Mouse (Mus musculus) hindlimb bud, embryonic 11.5 days (tissue): ENCODE measurements at regions not wholly inside any gene's neighbourhood (a gene's known extent, or its start where the extent isn't known, plus 50 kb on each side); places are given as distances from the start of the nearest gene placed in this dataset.

Experiments
- DNase-seq: peaks from one replicate; pipeline ENCODE4 v3.0.0-alpha.2; 2012; ENCODE audit warnings: low read depth, low spot score; ENCODE audit errors: extremely low spot score

DNA sequence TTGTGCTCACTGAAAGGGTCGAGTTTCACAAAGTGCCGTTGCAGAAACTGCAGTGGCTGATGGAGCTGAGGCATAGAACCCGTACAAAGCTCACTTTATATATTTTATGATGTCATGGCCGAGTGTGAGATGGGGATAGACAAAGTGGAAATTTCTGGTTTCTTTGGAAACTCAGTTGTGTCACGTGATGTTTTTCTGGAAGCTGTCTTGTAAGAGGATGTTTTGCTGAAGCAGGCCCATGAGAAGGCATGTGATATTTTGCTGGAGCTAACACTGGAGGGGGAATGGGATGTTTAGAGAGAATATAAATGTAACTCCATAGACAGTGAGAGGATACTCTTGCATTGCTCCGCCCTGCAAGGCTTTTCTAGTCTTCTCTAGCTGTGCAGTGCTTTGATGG, 311.7 kb downstream of the Tmem132b start:
- DNase-seq = no peak

DNA sequence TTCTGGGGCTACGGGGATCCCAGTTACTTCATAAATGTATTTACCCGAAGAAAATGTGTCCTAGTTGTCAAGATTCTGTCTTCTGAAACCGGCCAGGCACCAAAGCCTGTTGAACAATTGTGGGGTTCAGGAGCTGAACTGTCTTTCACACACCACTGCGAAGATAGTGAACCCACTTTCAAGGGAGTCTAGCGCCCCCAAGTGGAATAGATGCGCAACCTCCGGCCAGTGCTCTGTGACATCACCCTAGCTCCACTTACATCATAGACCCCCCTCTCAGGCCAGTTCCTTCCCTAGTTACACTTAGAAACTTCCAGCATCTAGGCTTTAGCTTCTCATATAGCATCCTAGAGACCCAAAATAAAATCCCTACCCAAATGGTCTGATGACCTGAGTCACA, 318.1 kb downstream of the Tmem132b start:
- DNase-seq = no peak

DNA sequence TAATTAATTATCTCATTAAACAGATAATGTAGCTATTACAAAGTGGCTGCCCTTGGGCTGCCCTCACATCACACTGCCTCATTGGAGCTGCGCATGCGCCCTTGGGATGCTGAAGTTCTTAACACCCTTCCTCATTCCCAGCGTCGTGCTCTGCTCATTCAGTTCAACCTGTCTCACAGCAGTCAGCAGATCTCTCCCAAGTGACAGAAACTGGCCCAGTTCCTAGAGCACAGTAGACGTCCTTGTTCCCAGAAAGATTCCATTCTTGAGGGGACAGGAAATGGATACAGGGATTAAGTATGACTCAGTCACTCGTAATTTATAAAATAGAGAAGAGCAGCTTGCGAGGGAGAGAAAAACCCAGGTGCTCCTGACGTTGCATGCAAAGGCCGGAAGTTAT, 344.7 kb downstream of the Tmem132b start:
- DNase-seq = no peak

DNA sequence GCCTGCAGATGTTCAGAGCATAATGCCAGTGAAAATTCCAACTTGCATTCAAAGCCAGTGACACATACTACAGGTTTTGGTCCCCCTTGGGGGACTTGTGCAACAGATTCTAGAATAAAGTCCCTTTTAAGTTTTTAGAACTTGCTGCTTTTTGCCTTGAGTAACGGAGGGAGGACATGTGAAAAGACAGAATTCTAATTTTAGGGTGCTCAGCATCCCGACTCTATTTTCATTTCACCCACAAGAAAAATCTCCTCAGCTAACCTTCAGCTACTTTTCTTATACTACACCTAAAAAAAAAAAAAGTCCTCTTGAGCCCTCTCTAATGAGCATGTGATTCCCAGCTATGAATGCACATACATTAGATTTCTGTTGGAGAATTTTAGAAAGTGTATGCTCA, 357.3 kb downstream of the Tmem132b start:
- DNase-seq = no peak

DNA sequence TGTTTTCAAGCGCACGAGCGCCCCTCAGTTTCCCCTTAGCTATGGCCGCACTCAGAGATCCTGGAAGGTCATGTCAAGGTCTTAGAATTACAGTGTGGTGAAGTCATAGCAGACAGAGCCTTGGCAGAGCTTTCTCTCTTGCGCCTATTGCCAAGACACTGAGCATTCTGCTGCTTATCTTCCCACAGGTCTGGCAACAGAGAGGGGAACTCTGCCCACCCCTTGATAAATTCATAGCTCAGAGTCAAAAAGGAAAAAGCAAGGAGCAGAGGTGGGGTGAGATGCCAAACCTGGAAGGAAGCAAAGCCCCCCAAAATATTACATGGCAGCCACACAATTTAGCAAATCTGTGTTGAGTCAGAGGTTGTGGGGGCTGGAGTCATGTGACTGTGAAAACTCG, 362.3 kb downstream of the Tmem132b start:
- DNase-seq = no peak

DNA sequence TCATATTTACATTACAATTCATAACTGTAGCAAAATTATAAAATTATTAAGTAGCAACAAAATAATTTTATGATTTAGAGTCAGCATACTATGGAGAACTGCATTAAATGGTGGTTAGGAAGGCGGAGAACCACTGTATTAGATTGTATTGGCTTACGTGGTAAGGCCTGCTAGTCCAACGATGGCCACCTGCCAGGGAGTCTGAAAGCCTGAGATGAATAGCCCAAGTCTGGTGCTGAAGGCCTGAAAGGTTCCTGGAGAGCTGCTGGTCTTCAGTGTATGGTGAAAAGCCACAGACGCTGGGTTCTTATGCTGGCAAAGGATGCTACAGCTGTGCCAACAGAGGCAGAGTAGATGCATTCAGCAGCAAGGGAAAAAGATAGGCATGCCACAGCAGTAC, 370.5 kb downstream of the Tmem132b start:
- no peak for DNase-seq

DNA sequence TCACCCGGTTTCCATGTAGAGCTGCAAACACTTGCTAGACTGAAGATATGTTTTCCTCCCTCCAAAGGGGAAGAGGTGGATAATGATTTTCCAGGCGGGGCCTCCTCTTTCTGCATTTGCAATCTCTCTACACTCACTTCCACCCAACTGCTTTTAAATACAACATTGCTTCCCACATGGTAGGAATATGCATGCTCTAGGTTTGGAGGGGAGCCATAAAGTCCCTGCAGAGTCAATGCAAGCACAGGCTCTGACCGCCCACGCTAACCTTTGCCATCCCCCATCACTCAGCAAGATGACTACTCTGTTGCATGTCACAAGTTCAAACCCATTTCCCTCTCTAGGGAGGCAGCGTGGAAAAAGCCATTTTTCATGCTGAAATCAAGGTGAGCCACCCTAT, 372.9 kb downstream of the Tmem132b start:
- no peak for DNase-seq

DNA sequence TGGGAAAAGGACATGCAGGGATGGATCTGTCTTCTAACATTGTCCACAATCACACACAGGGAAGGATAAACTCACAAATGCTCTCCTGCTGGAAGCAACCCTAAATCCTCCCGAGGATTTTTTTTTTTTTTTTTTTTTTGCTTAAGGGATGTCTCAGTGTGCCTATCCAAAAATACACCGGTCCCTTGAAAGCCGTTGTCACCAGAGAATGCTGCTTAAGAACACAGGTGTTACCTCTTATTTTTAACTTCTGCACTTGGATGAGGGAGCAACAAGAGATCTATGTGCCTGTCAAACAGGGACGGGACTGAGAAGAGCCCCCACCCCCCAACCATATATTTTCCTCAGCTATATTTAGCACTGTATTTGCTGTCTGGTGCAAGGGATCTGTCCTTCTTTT, 375.8 kb downstream of the Tmem132b start:
- DNase-seq = no peak

DNA sequence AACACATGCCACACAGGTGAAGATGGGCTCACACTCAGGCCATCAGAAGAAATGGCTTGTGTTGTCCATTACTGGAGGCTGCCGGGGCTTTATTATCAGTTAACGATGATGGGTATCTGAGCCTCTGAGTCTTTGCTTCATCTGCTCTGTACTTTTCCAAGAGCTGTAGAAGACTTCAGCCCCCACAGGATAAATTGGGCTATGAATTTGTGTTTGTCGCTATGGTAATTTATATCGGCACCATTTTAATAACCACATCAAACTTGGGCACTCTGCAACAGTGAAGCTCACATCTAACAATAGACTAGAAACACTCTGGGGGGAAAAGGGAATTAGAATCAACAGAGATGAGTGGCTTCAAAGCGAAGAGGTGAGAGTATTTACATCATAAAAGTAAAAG, 376.3 kb downstream of the Tmem132b start:
- DNase-seq = no peak

DNA sequence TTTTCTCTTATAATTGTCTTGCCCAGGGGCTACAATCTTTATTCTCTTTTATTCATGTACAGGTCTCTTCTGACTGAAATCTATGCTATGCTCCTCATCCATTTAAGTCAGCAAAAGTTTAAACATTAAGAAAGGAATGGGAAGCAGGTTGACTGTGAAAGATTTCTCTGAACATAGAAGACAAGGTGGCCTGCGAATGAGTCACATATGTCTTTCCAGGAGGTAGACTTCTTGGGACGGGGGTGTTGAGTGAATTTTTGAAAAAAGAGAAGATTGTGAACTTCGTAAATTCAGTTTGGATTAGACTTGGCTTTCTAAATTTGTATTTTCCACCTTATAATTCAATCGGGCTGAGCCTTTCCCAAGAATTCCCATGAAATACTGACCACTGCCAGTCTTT, 384.3 kb downstream of the Tmem132b start:
- DNase-seq = no peak

DNA sequence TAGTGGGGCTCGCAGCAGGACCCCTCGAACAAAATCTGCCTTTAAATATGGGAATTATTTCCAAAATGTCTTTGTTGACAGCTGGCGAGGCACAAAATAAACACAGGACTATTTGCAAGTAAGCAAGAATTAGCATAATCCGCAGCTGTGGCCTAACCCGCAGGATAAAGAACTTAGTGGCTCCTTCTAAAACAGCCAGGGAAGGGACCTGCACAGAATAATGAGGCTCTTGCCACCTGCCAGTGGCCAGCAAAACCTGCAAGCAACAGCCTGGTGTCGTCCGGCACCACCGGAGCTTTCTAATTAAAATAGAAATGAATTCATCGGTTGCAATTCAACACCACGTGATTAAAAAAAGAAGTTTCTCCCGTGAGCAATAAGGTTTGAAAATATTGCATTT, 389.4 kb downstream of the Tmem132b start:
- no peak for DNase-seq

DNA sequence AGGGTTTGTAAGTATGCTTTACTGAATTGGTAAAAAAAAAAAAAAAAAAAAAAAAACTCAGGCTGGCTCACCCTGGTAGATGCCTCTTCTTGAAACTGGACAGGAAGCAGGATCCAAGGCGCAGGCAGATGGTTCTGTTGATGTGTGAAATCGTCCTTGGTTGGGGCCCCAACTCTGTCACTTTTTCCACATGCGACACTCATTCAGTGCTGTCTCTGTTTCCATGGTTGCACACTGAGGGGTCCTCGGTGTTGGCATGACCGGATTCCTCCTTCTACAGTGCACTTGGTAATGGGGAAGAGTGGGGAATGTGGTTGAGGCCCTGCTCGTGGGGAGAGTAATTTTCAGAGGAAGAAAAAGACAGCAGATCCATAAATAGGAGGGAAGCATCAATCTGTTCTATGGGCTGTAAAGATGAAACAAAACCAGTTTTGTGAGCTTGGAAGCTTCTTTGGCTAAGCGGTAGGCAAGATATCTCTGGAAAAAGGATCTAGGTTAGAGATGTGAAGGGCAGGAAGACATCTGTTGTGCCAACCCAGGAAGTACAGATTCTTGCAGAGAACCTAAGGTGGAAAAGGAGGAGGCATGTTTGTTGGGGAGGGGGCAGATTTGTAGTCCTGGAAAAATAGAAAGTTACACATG, 394.4 kb downstream of the Tmem132b start:
- DNase-seq = no peak

DNA sequence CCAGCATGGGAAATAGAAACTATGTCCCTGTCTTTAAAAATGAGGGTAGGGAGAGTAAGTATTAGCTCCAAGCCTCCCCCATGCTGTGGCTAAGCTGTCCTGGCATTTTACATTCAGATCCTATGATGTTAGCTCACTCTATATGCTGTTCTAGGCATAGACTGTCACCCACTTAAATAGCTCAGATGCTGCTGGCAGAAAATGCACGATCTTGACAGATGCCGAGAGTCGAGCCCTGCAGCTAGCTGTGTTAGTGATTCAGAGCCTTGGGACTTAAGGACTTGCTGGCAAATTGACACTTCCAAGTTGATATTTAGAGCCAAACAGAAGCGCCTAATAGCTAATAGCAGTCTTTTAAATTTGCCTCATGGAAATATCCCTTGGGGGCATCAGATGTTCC, 399.9 kb downstream of the Tmem132b start:
- no peak for DNase-seq

DNA sequence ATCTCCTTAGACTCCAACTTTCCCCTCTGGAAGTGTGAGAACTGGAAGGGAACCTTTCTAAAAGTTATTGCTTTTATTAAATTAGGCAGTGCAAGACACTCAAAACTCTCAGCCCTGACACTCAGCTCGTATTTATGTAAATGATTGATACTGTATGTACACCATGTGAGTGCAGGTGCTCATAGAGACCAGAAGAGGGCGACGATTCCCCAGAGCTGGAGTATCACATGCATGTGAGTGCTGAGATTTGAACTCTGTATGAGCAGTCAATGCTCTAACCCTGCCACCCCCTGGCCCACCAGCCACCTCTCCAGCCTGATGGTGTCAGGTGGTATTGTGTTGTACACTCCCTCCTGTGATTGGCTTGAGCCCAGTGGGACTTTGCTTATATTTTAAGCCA, 407.8 kb downstream of the Tmem132b start:
- no peak for DNase-seq

DNA sequence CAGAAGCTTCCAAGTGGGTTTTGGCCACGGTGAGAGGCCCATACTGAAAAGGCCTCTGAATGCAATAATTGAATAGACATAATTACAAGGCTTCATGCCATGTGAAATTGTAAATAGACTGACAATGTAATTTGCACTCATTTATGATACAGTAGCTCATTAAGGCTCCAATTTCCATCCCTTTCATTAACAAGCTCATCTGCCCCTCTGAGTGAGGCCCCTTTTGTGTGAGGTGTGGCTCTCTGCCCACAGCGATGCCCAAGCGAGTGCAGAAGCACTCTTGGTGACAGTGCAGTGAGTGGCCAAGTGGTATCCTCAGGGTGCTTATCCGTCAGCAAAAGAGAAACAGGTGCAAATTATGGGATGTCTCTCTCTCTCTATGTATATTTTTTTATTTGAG, 415.2 kb downstream of the Tmem132b start:
- DNase-seq = no peak

DNA sequence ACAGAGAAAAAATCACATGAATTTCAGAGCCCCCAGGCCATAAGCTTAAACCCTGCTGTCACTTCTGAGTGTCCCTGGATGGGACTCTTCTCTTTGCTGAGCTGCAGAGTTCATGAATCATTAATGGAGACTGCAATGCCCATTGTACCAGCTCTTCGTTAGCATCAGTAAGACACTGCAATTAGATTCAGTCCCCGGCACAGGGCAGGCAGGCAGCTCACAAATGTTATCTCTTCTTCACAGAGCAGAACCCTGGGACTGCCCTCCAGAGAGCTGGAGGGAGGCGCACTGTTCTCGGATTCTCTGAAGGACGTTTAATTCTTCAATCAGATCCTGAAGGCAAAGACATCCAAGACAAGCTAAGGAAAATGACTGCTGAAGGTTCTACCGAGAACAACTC, 420.1 kb downstream of the Tmem132b start:
- no peak for DNase-seq

DNA sequence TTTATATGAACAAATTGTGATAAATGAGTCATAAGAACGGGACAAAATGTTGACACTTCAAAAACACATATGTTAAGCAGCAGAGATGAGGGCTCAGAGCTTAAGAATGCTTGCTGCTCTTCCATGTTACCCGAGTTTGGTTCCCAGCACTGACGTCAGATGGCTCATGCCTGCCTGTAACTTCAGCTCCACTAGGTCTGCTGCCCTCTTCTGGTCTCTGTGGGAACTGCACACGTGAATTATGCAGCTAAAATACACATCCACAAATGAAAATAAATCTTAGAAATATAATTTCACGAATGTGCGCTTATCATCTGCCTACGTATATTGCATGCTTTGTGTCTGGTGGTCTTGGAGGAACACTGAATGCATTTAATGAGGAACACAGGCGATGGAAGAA, 432.5 kb downstream of the Tmem132b start:
- no peak for DNase-seq

DNA sequence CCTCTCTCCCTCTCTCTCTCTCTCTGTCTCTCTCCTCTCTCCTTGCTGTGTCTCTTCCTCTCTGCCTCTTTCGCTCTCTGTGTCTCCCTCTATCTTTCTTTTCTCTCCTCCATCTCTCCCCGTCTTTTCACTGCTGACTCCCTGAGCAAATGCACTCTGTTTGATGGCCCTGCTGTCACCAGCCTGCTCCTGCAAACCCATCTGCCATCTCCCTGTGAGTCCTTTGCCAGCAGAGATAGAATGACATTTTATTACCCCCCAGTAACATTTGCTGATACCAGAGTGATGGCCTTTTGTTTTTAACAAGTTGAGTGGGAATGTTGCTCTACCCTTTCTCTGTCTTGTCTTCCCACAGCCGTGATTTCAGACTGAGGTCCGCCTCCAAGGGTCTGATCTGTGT, 436.6 kb downstream of the Tmem132b start:
- DNase-seq = no peak

DNA sequence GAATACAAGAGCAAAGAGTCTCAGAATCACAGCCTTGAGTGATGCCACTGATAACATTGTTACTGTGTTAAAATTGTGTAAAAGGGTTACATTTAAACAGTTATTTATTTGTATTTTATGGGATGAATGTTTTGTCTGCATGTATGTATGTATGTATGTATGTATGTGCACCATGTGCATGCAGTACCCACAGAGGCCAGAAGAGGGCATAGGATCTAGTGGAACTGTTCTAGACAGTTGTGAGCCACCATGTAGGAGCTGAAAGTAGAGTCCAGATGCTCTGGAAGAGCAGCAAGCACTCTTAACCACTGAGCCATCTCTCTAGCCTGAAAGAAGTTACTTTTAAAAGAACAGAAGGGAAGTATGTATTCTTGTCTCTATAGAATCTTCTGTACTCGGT, 442.5 kb downstream of the Tmem132b start:
- no peak for DNase-seq

DNA sequence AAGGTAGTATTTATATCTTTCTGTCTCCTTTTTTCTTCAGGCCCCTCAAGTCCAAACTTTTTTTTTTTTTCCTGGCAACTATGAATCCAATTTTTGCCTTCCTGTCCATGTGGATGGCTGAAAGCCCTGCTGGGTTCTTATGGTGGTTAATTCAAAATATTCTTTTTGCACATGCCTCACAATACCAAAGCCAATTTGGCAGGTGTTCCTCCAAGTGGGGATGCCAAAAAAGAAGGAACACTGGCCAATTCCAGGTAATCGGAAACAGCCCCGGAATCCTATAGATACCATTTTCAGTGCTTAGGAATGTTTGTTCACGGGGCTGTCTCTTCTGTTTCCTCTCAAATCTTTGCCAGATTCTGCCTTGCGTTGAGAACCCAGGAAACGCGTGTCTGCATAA, 448.2 kb downstream of the Tmem132b start:
- DNase-seq = no peak

DNA sequence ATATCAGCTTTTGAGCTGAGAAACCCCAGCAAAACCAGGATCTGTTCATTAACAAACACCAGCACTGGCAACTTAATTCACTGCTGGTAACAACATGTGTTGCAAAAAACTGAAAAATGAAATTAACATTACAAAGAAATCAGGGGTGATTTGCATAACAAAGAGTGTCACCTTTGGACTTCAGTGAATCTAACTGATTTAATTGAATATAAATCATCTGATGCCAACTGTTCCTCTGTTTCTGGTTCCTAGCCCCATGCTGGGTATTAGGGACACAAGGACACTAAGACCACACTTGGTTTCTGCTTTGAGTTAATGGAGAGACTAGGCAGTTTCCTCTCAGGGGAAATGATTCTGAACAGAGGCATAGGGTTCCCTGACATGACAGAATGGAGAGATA, 453.8 kb downstream of the Tmem132b start:
- DNase-seq = no peak

DNA sequence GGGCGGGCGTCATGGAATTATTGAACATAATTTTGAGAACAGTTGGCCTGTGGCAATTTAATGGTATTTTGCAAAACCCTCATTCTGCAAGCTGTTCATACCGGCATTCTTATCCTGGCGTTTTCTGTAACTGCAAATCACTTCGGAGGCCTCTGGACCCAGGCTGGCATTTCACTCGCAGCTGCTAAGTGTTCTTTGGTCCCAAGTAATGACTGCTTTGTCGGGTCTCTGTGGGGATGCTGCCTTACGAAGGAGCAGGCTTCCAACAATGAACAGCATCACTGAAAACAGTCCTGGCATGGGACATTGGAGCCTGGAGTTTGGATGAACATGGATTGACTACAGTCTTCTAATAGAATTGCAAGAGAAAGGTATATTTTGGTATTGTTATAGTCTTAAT, 465.6 kb downstream of the Tmem132b start:
- DNase-seq = no peak

DNA sequence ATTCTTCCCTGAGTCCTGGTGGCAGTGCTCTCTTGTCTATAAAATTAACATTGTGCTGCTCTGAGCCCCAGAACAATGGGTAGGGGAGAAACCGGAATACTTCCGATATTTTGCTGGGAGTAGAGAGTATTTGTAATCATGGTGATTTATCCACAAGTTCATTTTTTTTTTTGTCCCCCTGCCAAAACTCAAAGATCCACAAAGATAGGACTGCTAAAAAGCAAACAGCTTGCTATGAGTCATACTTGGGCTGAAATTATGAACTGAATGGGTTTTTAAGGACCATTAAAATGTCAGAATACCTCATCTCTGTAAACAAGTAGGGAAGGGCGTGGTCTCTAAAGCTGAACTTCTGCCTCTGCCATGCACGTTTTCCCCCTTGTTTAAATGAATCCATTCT, 476.3 kb downstream of the Tmem132b start:
- DNase-seq = no peak

DNA sequence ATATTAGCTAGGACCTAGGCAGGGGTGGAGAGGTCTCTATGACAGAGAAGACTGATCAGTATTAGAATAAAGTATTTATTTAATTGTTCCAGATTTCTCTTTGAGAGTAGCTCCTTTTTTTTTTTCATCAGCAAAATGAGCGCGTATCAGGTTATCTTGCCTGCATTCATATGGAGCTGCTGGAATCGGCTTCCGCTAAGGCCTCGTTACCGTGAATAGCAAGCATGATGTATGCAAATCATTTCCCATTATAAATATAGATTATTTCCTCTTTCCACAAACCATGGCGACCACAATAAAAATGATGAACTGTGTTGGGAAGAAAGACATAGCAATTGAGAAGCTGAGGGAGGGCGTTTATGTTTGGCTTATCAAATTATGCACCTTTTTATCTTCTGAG, 476.7 kb downstream of the Tmem132b start:
- DNase-seq = no peak
